Mouse (Mus musculus) intestine, postnatal 0 days (tissue): Measurements from ENCODE around the gene Cdc40. TPM values are rescaled to one million over a fixed set of nuclear protein-coding genes. Genes with fewer than 3 reads are reported as not detected.
"Not testable (repeated sequence)": the region's sequence is repeated elsewhere in the genome, so short reads cannot be mapped to it uniquely, and the experiment has no call there.

Source experiments
- ATAC-seq: fragments of 200-750 bp; cut with Nextera tagmentation; 2 replicates; pipeline ENCODE4 v1.8.0; 2017; ENCODE audit warnings: mild to moderate bottlenecking, moderate TSS enrichment, moderate library complexity
- H3K27ac ChIP-seq: fragments of 300-500 bp; sonication (generic); 2 replicates; pipeline ENCODE4 v1.5.1; 2014; ENCODE audit warnings: mild to moderate bottlenecking, low read depth, low read length, moderate library complexity
- H3K27me3 ChIP-seq: fragments of 300-500 bp; sonication (generic); replicated peaks from 2 replicates; pipeline ENCODE4 v1.6.1; 2014; ENCODE audit warnings: low read length, mixed read lengths; ENCODE audit not compliant: control insufficient read depth, insufficient read depth
- H3K36me3 ChIP-seq: fragments of 300-500 bp; sonication (generic); 2 replicates; pipeline ENCODE4 v1.6.1; 2014; ENCODE audit warnings: mild to moderate bottlenecking, moderate library complexity; ENCODE audit not compliant: control insufficient read depth, insufficient read depth
- H3K4me1 ChIP-seq: fragments of 300-500 bp; sonication (generic); replicated peaks from 2 replicates; pipeline ENCODE4 v1.6.1; 2014; ENCODE audit warnings: antibody characterized with exemption, low read length, mixed read lengths; ENCODE audit not compliant: control insufficient read depth, insufficient read depth
- H3K4me2 ChIP-seq: fragments of 300-500 bp; sonication (generic); replicated peaks from 2 replicates; pipeline ENCODE4 v1.6.1; 2014; ENCODE audit warnings: low read depth, mild to moderate bottlenecking, moderate library complexity
- H3K4me3 ChIP-seq: fragments of 300-500 bp; sonication (generic); 2 replicates; pipeline ENCODE4 v1.5.1; 2014; ENCODE audit warnings: low read depth, low read length
- H3K9ac ChIP-seq: fragments of 300-500 bp; sonication (generic); 2 replicates; pipeline ENCODE4 v1.6.1; 2014; ENCODE audit warnings: mild to moderate bottlenecking, low read depth, low read length
- H3K9me3 ChIP-seq: fragments of 300-500 bp; sonication (generic); 2 replicates; pipeline ENCODE4 v1.6.1; 2016; ENCODE audit warnings: mixed run types; ENCODE audit not compliant: control insufficient read depth
- CTCF ChIP-seq: sonication (generic); IDR thresholded peaks from 2 replicates; pipeline ENCODE4 v1.5.1; 2016; ENCODE audit warnings: low read depth, mild to moderate bottlenecking, control low read depth, antibody characterized with exemption, moderate library complexity
- WGBS: fragments of 180-500 bp; shearing (Covaris S2); extraction: QIAGEN DNeasy Blood & Tissue Kit; methylation state at CpG from one replicate; pipeline ENCODE4 v1.1.7; 2014; 5-methylcytosine and 5-hydroxymethylcytosine counted together
- polyA plus RNA-seq: library from polyadenylated mRNA; unstranded; fragments of >200 nt; fragmentation: Nextera tagmentation; extraction: Ambion mirVana; gene quantifications from 2 replicates; pipeline ENCODE4 v1.2.1, GENCODE M21; 2015

Gene Cdc40
- polyA plus RNA-seq, 1 experiment from 2014 or later, result 12.6 TPM

DNA sequence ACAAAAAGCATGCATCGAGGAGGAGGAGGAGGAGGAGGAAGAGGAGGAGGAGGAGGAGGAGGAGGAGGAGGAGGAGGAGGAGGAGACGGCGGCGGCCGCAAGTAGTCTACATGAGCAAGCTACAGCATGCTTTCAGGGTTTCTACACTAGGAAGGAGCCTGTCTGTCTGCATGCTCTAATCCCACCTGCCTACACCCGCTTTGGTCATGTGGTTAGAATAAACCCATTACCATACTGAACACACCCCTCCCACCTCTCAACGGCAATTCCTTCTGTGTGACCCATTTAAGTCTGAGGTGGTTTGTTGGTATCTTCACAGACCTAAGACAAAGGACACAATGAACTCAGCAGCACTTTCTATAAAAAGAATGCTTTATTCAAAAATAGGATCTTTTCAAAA is 51.8 kb downstream of the Cdc40 start:
- WGBS, result 93% methylated on average over 7 of the region's 7 CpGs

DNA sequence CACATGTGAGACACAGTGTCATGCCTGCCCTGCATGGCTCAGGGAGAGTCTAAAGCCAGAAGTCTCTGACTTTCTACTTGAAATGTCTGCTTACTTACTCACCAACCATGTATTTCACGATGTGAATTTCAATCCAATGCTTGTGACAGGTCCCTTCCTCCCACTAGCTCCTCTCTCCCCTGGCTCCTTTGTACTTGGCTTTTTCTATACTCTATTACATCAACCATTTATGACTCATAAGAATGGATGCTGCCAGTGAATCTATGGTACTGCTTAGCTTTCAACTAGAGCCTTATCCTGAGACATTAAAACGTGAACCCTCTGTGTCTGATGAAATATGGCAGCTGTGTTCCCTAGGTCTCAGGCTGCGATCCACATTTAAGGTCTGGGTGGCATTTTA is 52.8 kb downstream of the Cdc40 start:
- Histone ChIP-seq H3K4me1 (no peaks in the 10 kb centered on the region), H3K27me3 (no peaks in the 10 kb centered on the region), H3K27ac (no peak overlapping the region), H3K4me3 (no peak overlapping the region), H3K9ac (no peak overlapping the region), H3K4me2 (no peak overlapping the region), H3K36me3 (peaks cover 42% of the 10 kb centered on the region), H3K9me3 (no peaks in the 10 kb centered on the region)
- no peak for ATAC-seq
- TF ChIP-seq CTCF, result no peak
- 89% methylated on average over 3 of the region's 3 CpGs for WGBS

More for the DNA sequence above, 51.8 kb downstream of the Cdc40 start:
- Histone ChIP-seq H3K36me3 (peaks cover 49% of the 10 kb centered on the region), H3K4me1 (no peaks in the 10 kb centered on the region), H3K4me3 (no peak overlapping the region), H3K9ac (no peak overlapping the region), H3K27me3 (no peaks in the 10 kb centered on the region), H3K4me2 (no peak overlapping the region), H3K27ac (no peak overlapping the region), H3K9me3 (no peaks in the 10 kb centered on the region)
- no peak for ATAC-seq
- TF ChIP-seq CTCF, result no peak

DNA sequence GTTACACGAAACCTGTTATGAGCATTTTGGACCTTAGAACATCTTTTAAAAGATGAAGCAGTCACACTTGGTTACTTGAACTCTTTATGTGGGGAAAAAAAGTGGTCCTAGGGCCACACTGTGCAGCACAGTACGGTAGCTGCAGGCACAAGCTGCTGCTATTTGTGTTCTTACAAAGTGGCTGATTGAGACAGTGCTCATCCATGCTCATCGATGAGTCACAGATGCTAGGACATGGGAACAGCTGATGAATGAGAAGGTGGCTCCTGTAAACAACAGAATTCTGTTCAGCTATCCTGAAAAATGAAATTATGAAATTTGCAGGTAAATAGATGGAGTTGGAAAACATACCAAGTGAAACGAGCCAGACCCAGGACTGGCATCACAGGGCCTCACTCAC is 55.4 kb downstream of the Cdc40 start:
- no peak for ATAC-seq
- 88% methylated on average over 4 of the region's 4 CpGs for WGBS

DNA sequence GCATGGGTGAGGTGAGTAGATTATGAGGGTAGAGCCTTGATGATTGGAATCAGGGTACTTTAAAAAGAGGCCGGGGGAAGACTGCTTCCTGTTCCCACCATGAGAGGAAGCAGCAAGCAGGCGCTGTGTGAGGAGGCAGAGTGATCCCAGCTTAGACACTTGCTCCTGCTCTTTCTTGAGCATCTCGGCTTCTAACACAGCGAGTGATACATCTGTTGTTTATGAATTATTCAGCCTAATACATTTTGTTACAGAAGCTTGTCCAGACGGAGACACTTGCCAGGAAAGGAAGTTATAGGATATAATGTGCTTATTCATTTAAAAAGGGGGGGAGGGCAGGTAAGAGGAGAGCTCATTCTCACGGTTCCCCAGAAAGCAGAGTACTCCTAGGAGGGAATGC is 57.2 kb downstream of the Cdc40 start:
- no peak for ATAC-seq
- Histone ChIP-seq H3K4me3 (no peak overlapping the region), H3K4me1 (no peaks in the 10 kb centered on the region), H3K4me2 (no peak overlapping the region), H3K9me3 (no peaks in the 10 kb centered on the region), H3K27ac (no peak overlapping the region), H3K36me3 (peaks cover 9% of the 10 kb centered on the region; the same call in 1 of the 2 replicates), H3K9ac (no peak overlapping the region), H3K27me3 (no peaks in the 10 kb centered on the region)
- 59% methylated on average over 6 of the region's 6 CpGs for WGBS
- TF ChIP-seq CTCF, result no peak

More for the DNA sequence above, 55.4 kb downstream of the Cdc40 start:
- peaks cover 17% of the 10 kb centered on the region for H3K36me3 ChIP-seq
- H3K4me2 ChIP-seq, result no peak overlapping the region
- no peaks in the 10 kb centered on the region for H3K27me3 ChIP-seq
- no peaks in the 10 kb centered on the region for H3K4me1 ChIP-seq
- H3K4me3 ChIP-seq, result no peak overlapping the region
- H3K9ac ChIP-seq, result no peak overlapping the region
- H3K27ac ChIP-seq, result no peak overlapping the region
- no peak for TF ChIP-seq CTCF
- no peaks in the 10 kb centered on the region for H3K9me3 ChIP-seq

DNA sequence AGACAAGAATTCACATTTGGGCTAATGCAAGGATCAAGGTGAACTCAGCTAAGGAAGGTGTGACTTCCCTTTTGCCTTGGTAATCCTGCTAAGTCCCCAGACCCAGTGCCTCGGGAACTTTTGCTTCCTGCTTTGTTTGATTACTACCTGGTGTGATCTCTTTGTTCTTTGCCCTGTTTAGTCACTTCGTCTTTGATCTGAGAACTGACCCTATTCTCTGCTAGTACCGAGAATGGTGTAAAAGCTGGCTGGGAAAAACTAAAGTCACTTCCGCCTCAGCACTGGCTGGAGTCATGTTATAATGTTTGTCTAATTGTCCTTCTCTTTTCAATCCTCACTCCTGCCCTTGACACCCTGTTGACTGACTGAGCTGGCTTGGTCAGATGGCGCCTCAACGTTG is 66.6 kb downstream of the Cdc40 start:
- H3K9ac ChIP-seq, result no peak overlapping the region
- H3K9me3 ChIP-seq, result no peaks in the 10 kb centered on the region
- no peaks in the 10 kb centered on the region for H3K27me3 ChIP-seq
- H3K4me3 ChIP-seq, result no peak overlapping the region
- no peaks in the 10 kb centered on the region for H3K36me3 ChIP-seq
- 56% methylated on average over 6 of the region's 6 CpGs for WGBS
- TF ChIP-seq CTCF, result no peak
- H3K4me1 ChIP-seq, result no peaks in the 10 kb centered on the region
- H3K27ac ChIP-seq, result no peak overlapping the region
- ATAC-seq, result no peak
- H3K4me2 ChIP-seq, result no peak overlapping the region

DNA sequence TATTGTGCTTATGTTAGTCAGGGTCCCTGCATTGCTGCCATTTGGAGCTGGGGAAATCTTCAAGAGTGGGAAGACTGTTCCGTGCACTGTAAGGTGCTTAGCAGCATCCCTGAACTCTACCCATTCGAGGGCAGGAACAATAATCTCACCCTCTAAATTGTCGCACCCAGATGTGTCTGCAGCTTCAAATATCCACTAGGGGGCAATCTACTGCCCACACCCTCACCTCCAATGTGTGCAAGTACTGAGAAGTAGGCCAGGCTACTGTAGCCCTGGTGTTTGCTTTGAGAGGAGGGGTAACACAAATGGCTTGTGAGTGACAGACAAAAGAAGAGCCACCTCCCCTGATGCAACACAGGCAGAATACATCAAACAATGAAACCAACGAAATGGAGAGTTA is 69.5 kb downstream of the Cdc40 start:
- Histone ChIP-seq H3K4me3 (no peak overlapping the region), H3K27ac (no peak overlapping the region), H3K4me2 (no peak overlapping the region), H3K9ac (no peak overlapping the region), H3K4me1 (no peaks in the 10 kb centered on the region), H3K9me3 (no peaks in the 10 kb centered on the region), H3K36me3 (no peaks in the 10 kb centered on the region), H3K27me3 (no peaks in the 10 kb centered on the region)
- 66% methylated on average over 4 of the region's 4 CpGs for whole genome bisulfite sequencing
- no peak for ATAC-seq
- TF ChIP-seq CTCF, result peak; percentile 65

DNA sequence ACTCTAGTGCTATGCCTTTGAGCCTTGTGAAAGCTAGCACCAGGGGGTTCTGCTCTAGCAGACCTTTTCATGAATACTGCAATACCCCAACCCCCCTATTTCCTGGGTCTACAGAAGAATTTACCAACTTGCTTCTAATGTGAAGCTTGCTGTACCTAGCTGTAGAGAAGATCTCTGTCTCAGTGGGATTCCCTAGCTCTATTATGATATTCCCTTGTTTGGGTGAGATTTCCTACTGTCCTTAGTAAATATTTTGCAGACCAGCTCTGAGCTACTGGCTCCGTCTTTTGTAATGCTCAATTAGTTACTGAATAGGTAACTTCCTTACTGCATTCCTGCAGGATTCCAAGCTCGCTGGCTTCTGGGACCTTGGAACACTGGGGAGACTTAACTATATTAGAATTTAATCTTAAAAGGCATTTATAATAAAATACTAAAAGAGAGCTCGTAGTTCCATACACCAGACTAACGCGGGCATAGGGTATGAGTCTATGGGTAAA is 73.7 kb downstream of the Cdc40 start:
- not testable (repeated sequence) for H3K9me3 ChIP-seq, ATAC-seq, H3K4me3 ChIP-seq, H3K27ac ChIP-seq, H3K9ac ChIP-seq, H3K4me1 ChIP-seq, H3K27me3 ChIP-seq, H3K4me2 ChIP-seq, H3K36me3 ChIP-seq
- WGBS, result 30% methylated on average over 5 of the region's 5 CpGs
